In genomic region chr11:24305145-24305553, GRCm38 (mm10) we compare ENCODE assay signal across 9 mouse cellular contexts.
DNase-seq lines count a peak whose midpoint lies in the region; ATAC-seq and TF ChIP-seq lines count a peak whose summit lies in the region.
"Had no signal": no experiment of that assay in that cellular context is flagged by ENCODE, and none has a peak within 500 bp of the region (broad histone marks: within the 10 kb centered on the region; RNA-seq: fewer than 3 reads in every experiment).

No protein-coding gene starts in this region.

- intact Hi-C loops in heart, postnatal 10 days (cut with DNase I): no loop called here

- no peaks in the 10 kb centered on the region for H3K36me3 ChIP-seq in lung, postnatal 0 days (ENCODE audit: insufficient read depth, low read length)
- no peaks in the 10 kb centered on the region for H3K36me3 ChIP-seq in embryonic facial prominence, embryonic 11.5 days (replicated peaks; ENCODE audit: control insufficient read depth, insufficient read depth, low read depth, low read length)
- no peaks in the 10 kb centered on the region for H3K36me3 ChIP-seq in liver, embryonic 13.5 days

- no peaks in the 10 kb centered on the region for H3K9me3 ChIP-seq in lung, postnatal 0 days (ENCODE audit: low read length)
- H3K9me3 ChIP-seq in embryonic facial prominence, embryonic 11.5 days (replicated peaks; ENCODE audit: control insufficient read depth, low read length): no peaks in the 10 kb centered on the region
- no peaks in the 10 kb centered on the region for H3K9me3 ChIP-seq in liver, embryonic 13.5 days (replicated peaks)

- H3K4me1 ChIP-seq in lung, postnatal 0 days (ENCODE audit: insufficient read depth, low read depth, low read length): no peaks in the 10 kb centered on the region
- peaks cover 10% of the 10 kb centered on the region for H3K4me1 ChIP-seq in embryonic facial prominence, embryonic 11.5 days (ENCODE audit: control insufficient read depth, insufficient read depth, low read length)
- peaks cover 17% of the 10 kb centered on the region for H3K4me1 ChIP-seq in liver, embryonic 13.5 days (replicated peaks)

- no peak for TF ChIP-seq EP300 in lung, postnatal 0 days (IDR thresholded peaks at IDR 0.05)

- WGBS in lung, postnatal 0 days: 4% methylated on average over 17 of the region's 17 CpGs
- WGBS in embryonic facial prominence, embryonic 11.5 days: 2% methylated on average over 17 of the region's 17 CpGs
- WGBS in liver, embryonic 13.5 days (ENCODE audit: insufficient replicate concordance): 4% methylated on average over 17 of the region's 17 CpGs

- H3K27me3 ChIP-seq in lung, postnatal 0 days (replicated peaks; ENCODE audit: insufficient read depth, low read length): no peaks in the 10 kb centered on the region
- H3K27me3 ChIP-seq in embryonic facial prominence, embryonic 11.5 days (ENCODE audit: control insufficient read depth, insufficient read depth, low read length): no peaks in the 10 kb centered on the region
- H3K27me3 ChIP-seq in liver, embryonic 13.5 days: 0 out of 2 replicates have a peak, but pooled peaks cover 6% of the 10 kb centered on the region

- H3K4me3 ChIP-seq in lung, postnatal 0 days (ENCODE audit: low read depth, low read length): 0 out of 2 replicates have a peak overlapping the region, but pooled peaks have one; percentile 6
- peak overlapping the region; percentile 24 for H3K4me3 ChIP-seq in embryonic facial prominence, embryonic 11.5 days (ENCODE audit: low read depth, low read length)
- peak overlapping the region; percentile 27 for H3K4me3 ChIP-seq in liver, embryonic 13.5 days (replicated peaks)
- H3K4me3 ChIP-seq: myocyte had no signal

- no peak overlapping the region for H3K9ac ChIP-seq in lung, postnatal 0 days (replicated peaks; ENCODE audit: low read depth)
- peak overlapping the region; percentile 32 for H3K9ac ChIP-seq in embryonic facial prominence, embryonic 11.5 days (replicated peaks; ENCODE audit: low read length)
- H3K9ac ChIP-seq in liver, embryonic 13.5 days: peak overlapping the region; percentile 37; the same call in 1 of the 2 replicates

- no peak overlapping the region for H3K27ac ChIP-seq in lung, postnatal 0 days (ENCODE audit: low read length)
- H3K27ac ChIP-seq in embryonic facial prominence, embryonic 11.5 days (replicated peaks; ENCODE audit: low read depth, low read length): no peak overlapping the region
- H3K27ac ChIP-seq in liver, embryonic 13.5 days: no peak overlapping the region

- TF ChIP-seq CTCF in lung, postnatal 0 days (IDR thresholded peaks at IDR 0.05): no peak

- H3K4me2 ChIP-seq in lung, postnatal 0 days (replicated peaks; ENCODE audit: low read depth, low read length): peak overlapping the region; percentile 38
- H3K4me2 ChIP-seq in embryonic facial prominence, embryonic 11.5 days (ENCODE audit: low read depth, low read length): peak overlapping the region; percentile 42
- peak overlapping the region; percentile 64 for H3K4me2 ChIP-seq in liver, embryonic 13.5 days

- no peak for DNase-seq in lung, postnatal 0 days (ENCODE audit: low spot score)
- no peak for DNase-seq in lung, postnatal 36 days
- DNase-seq in embryonic facial prominence, embryonic 11.5 days (ENCODE audit: low spot score): peak; percentile 70
- DNase-seq in heart, postnatal 10 days: peak; percentile 16 to 32
- peak; percentile 18 for DNase-seq in liver, embryonic 13.5 days
- peak; percentile 24 for DNase-seq in retina, postnatal 7 days (ENCODE audit: low read depth, low spot score)
- no peak for DNase-seq in cerebellum, postnatal 36 days
- no peak for DNase-seq in layer of hippocampus, adult 9-11 months

- peak; percentile 55; the same call in 1 of the 2 replicates for ATAC-seq in lung, postnatal 0 days
- peak; percentile 82 for ATAC-seq in embryonic facial prominence, embryonic 11.5 days (replicated peaks; ENCODE audit: insufficient number of reproducible peaks, low FRiP score, low TSS enrichment, low read depth)
- no peak for ATAC-seq in liver, embryonic 13.5 days (ENCODE audit: low read depth)

Comparison
In these comparisons a context has a peak if more than half of its experiments do, and no peak if none do; other contexts are left out.
1. DNase-seq: peak in embryonic facial prominence, embryonic 11.5 days (single experiment), heart, postnatal 10 days (2 of 2), liver, embryonic 13.5 days (single experiment) and retina, postnatal 7 days (single experiment); none in lung, postnatal 0 days (single experiment), lung, postnatal 36 days (single experiment), cerebellum, postnatal 36 days (0 of 2) and layer of hippocampus, adult 9-11 months (single experiment).
2. Peak in every context shown above with its lines, with median percentiles within 50 percentile points of each other: H3K4me2 ChIP-seq and H3K4me3 ChIP-seq.